Mouse (Mus musculus) embryonic fibroblast, embryonic 13.5 days (primary cell): ENCODE measurements around the gene B9d1.

ENCODE experiments used
- CTCF ChIP-seq: IDR thresholded peaks from 2 replicates; pipeline ENCODE4 v1.5.1; 2011; ENCODE audit warnings: mild to moderate bottlenecking, control low read depth, low read length, moderate library complexity, borderline replicate concordance; ENCODE audit not compliant: insufficient read depth
- POLR2A ChIP-seq: IDR thresholded peaks from 2 replicates; pipeline ENCODE4 v1.6.1; 2011; ENCODE audit warnings: low read depth, mild to moderate bottlenecking, control low read depth, low read length, moderate library complexity

DNA sequence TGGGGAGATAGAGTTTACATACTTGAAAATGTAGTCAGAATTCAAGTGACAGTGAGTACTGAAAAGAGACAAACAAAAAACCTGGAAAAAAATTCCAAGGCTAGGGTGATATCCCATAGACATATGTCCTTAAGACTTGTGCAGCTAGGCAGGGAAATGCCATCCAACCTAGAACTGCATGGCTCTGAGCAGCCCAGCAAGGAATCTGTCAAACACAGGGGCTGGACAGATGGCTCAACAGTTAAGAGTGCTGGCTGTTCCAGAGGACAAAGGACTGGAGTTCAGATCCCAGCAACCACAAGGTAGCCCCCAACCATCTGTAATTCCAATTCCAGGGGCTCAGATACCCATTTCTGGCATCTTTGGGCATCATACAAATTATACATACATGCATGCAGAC is 45.7 kb downstream of the B9d1 start:
- no peak for TF ChIP-seq CTCF
- TF ChIP-seq POLR2A: no peak
